Mouse (Mus musculus) bone marrow macrophage, adult 2 months (primary cell): ENCODE measurements around the gene Ywhag.

ENCODE experiments used
- CTCF ChIP-seq: IDR thresholded peaks from 2 replicates; pipeline ENCODE4 v1.5.1; 2012; ENCODE audit warnings: low read depth, mild to moderate bottlenecking, low read length, moderate library complexity
- POLR2A ChIP-seq: IDR thresholded peaks from 2 replicates; pipeline ENCODE4 v1.6.1; 2012; ENCODE audit warnings: mild to moderate bottlenecking, low read depth, low read length, borderline replicate concordance

DNA sequence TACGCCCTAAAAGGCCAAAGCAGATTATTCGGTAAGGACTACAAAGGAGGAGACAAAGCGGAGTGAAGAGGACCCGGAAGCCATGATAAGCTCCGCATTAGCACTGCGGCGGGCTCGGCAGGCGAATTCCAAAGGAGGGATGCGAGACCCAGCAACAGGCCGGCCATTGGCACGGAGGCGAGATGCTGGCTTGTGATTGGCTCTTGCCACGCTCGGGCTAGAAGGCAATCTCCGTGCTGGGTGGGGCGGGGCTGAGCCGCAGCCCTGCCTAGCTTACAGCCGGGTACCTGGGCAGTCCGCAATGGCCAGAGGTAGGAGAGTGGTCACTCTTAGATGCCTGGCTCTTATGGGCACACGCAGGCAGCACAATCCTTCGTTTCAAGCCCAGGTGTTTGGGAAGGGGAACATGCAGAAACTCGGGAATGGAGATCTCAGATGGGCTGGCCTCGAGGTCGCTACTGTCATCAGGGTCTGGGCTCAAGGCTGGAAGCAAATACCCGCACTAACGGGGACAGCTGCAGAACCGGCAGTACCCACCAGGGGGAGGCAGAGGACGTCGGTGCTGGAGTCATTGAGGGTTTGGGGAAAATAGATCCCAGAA, 30.8 kb downstream of the Ywhag start:
- TF ChIP-seq POLR2A (no peak), CTCF (peak; percentile 84)
